Comparison of ENCODE assay signal across 11 mouse cellular contexts in the genomic region with DNA sequence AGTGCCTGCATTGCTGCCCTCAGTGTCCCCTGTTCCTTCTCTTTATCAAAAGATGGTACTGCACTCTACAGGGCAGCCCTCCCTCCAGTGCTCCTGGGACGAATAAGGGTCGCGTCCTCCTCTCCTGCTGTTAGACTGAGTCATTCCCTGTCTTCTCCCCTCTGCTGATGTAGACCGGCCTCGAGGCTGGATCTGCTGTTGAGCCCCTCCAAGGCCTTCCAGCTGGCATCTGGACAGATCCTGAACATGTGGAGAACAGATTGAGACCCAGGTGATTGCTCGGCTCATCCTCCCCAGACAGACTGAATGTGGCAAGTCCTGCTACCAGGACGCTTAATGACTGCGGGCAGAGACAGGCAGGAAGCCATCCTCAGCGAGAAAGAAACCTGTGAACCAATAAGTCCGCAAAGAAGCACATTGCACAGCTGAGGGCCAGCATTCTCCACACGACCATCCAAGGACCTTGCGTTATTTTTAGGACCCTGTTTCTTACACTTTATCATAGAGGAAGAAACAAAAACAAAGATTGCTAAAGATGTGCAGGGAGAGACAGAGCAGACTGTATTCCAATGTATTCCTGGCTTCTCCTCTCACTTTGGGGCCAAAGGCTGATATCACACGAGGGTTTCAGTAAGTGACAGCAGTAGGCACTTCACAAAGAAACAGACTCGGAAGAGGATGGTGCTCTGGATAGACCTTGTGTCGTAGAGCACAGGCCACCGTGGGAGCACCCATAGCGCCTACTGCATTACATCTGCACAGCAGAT.
DNase-seq lines count a peak whose midpoint lies in the region; ATAC-seq and TF ChIP-seq lines count a peak whose summit lies in the region.
"Had no signal": no experiment of that assay in that cellular context is flagged by ENCODE, and none has a peak within 500 bp of the region (broad histone marks: within the 10 kb centered on the region; RNA-seq: fewer than 3 reads in every experiment).

No protein-coding gene starts in this region.

- no peak overlapping the region for H3K27ac ChIP-seq in heart, adult 2 months
- H3K27ac ChIP-seq in lung, embryonic 16.5 days (ENCODE audit: low read length), result peak overlapping the region; percentile 74
- H3K27ac ChIP-seq in hindbrain, embryonic 14.5 days, result no peak overlapping the region
- H3K27ac ChIP-seq: hindbrain, embryonic 12.5 days had no signal

- DNase-seq in adrenal gland, adult 2 months, result peak; percentile 19
- no peak for DNase-seq in adrenal gland, adult 18-20 months (ENCODE audit: low spot score in 2 of 2)
- DNase-seq in NIH3T3 (ENCODE audit: low read depth), result peak; percentile 14
- peak; percentile 20 to 31 for DNase-seq in heart, adult 2 months
- no peak for DNase-seq in hindbrain, embryonic 14.5 days (ENCODE audit: low spot score)
- DNase-seq in right cerebral cortex, postnatal 25 days, result no peak
- DNase-seq: kidney, adult 9 months; thymus, postnatal 14 days had no signal

- H3K9ac ChIP-seq in heart, adult 2 months (ENCODE audit: low read depth, low read length), result no peak overlapping the region
- no peak overlapping the region for H3K9ac ChIP-seq in lung, embryonic 16.5 days (ENCODE audit: low read length)
- H3K9ac ChIP-seq in hindbrain, embryonic 14.5 days, result no peak overlapping the region
- H3K9ac ChIP-seq: hindbrain, embryonic 12.5 days had no signal

- intact Hi-C loops in heart, adult 2 months (cut with DNase I), result no loop called here

- H3K4me3 ChIP-seq in heart, adult 2 months, result no peak overlapping the region
- H3K4me3 ChIP-seq in lung, embryonic 16.5 days (ENCODE audit: low read length), result no peak overlapping the region
- H3K4me3 ChIP-seq in hindbrain, embryonic 14.5 days (replicated peaks; ENCODE audit: low read length), result no peak overlapping the region
- H3K4me3 ChIP-seq: hindbrain, embryonic 12.5 days had no signal

- 67% methylated on average over 17 of the region's 17 CpGs for WGBS in heart, adult 2 months
- WGBS in lung, embryonic 16.5 days, result 45% methylated on average over 17 of the region's 17 CpGs
- 77% methylated on average over 17 of the region's 17 CpGs for WGBS in hindbrain, embryonic 14.5 days

- no peak for TF ChIP-seq CTCF in heart, adult 2 months (IDR thresholded peaks at IDR 0.05)

- H3K27me3 ChIP-seq in heart, adult 2 months (ENCODE audit: control insufficient read depth, insufficient read depth, low read length), result no peaks in the 10 kb centered on the region
- no peaks in the 10 kb centered on the region for H3K27me3 ChIP-seq in lung, embryonic 16.5 days (ENCODE audit: control insufficient read depth, insufficient read depth, low read depth, low read length)
- no peaks in the 10 kb centered on the region for H3K27me3 ChIP-seq in hindbrain, embryonic 14.5 days (ENCODE audit: control insufficient read depth, insufficient read depth, low read length)
- H3K27me3 ChIP-seq: hindbrain, embryonic 12.5 days had no signal

- no peak for TF ChIP-seq EP300 in heart, adult 2 months (IDR thresholded peaks at IDR 0.05; ENCODE audit: insufficient read depth, low read depth, low read length)

- no peak overlapping the region for H3K4me2 ChIP-seq in lung, embryonic 16.5 days (ENCODE audit: low read depth, low read length)
- no peak overlapping the region for H3K4me2 ChIP-seq in hindbrain, embryonic 14.5 days (replicated peaks)
- H3K4me2 ChIP-seq: hindbrain, embryonic 12.5 days had no signal

- ATAC-seq in lung, embryonic 16.5 days (ENCODE audit: low read depth), result peak; percentile 93
- ATAC-seq in hindbrain, embryonic 14.5 days (ENCODE audit: low FRiP score), result no peak
- no peak for ATAC-seq in megakaryocyte-erythroid progenitor cell, adult 5-6 weeks (replicated peaks; ENCODE audit: low FRiP score, low TSS enrichment, poor library complexity, severe bottlenecking)

- H3K79me2 ChIP-seq in heart, adult 2 months (replicated peaks; ENCODE audit: control insufficient read depth, insufficient read depth, low read length), result no peaks in the 10 kb centered on the region

- H3K36me3 ChIP-seq in heart, adult 2 months (ENCODE audit: control insufficient read depth, insufficient read depth, low read length), result no peaks in the 10 kb centered on the region
- no peaks in the 10 kb centered on the region for H3K36me3 ChIP-seq in lung, embryonic 16.5 days (ENCODE audit: control insufficient read depth, insufficient read depth, low read length)
- H3K36me3 ChIP-seq in hindbrain, embryonic 14.5 days (replicated peaks; ENCODE audit: control insufficient read depth, insufficient read depth), result no peaks in the 10 kb centered on the region
- H3K36me3 ChIP-seq: hindbrain, embryonic 12.5 days had no signal

- TF ChIP-seq POLR2A in heart, adult 2 months (IDR thresholded peaks at IDR 0.05; ENCODE audit: insufficient read depth, low read depth, low read length), result no peak

- 0 out of 2 replicates have a peak, but pooled peaks cover 2% of the 10 kb centered on the region for H3K9me3 ChIP-seq in lung, embryonic 16.5 days (ENCODE audit: control insufficient read depth, low read length)
- H3K9me3 ChIP-seq in hindbrain, embryonic 14.5 days (ENCODE audit: control insufficient read depth, low read length), result no peaks in the 10 kb centered on the region
- H3K9me3 ChIP-seq: hindbrain, embryonic 12.5 days had no signal

- H3K4me1 ChIP-seq in heart, adult 2 months (ENCODE audit: control insufficient read depth, insufficient read depth, low read length), result no peaks in the 10 kb centered on the region
- peaks cover 19% of the 10 kb centered on the region for H3K4me1 ChIP-seq in lung, embryonic 16.5 days (replicated peaks; ENCODE audit: control insufficient read depth, insufficient read depth, low read length)
- no peaks in the 10 kb centered on the region for H3K4me1 ChIP-seq in hindbrain, embryonic 14.5 days (replicated peaks; ENCODE audit: control insufficient read depth, insufficient read depth, low read length)
- H3K4me1 ChIP-seq: hindbrain, embryonic 12.5 days had no signal

Comparison
In these comparisons a context has a peak if more than half of its experiments do, and no peak if none do; other contexts are left out.
1. DNase-seq: peak in adrenal gland, adult 2 months (single experiment), NIH3T3 (single experiment) and heart, adult 2 months (2 of 2); none in adrenal gland, adult 18-20 months (0 of 2), hindbrain, embryonic 14.5 days (single experiment) and right cerebral cortex, postnatal 25 days (single experiment).